Mouse (Mus musculus) gastrocnemius, postnatal 14 days (tissue): ENCODE data around the gene Acr. TPM values are rescaled to one million over a fixed set of nuclear protein-coding genes. Genes with fewer than 3 reads are reported as not detected.

ENCODE experiments used
- DNase-seq: peaks from one replicate; pipeline ENCODE4 v3.0.0; 2021; ENCODE audit warnings: mixed read lengths
- intact Hi-C: fragments of 180-260 bp; cut with DNase I; formaldehyde crosslinking; loops from one replicate; pipeline ENCODE4 v1.15.1; 2025; ENCODE audit warnings: low total_unique reads
- total RNA-seq, 2 experiments: library from RNA; stranded (reverse); gene quantifications; 2 replicates each; pipeline ENCODE4 v1.2.3; 2021

The Acr gene
- total RNA-seq, 2 experiments from 2014 or later = 0.14 to 0.16 TPM

- DNase-seq = no peak
- intact Hi-C loops = no loop called here
Measured at GRCm38 (mm10) chr15:89544171-89544570, 24.0 kb upstream of the Acr start.

- DNase-seq = no peak
- intact Hi-C loops = no loop called here
Measured at GRCm38 (mm10) chr15:89547321-89547720, 20.8 kb upstream of the Acr start.

- no peak for DNase-seq
Measured at GRCm38 (mm10) chr15:89547824-89548601, 20.1 kb upstream of the Acr start.

GRCm38 (mm10) chr15:89548837-89549236 is 19.3 kb upstream of the Acr start:
- peak; percentile 46 for DNase-seq
- intact Hi-C loops = no loop called here

More at GRCm38 (mm10) chr15:89547824-89548601, 20.1 kb upstream of the Acr start:
- intact Hi-C loops = no loop called here

- DNase-seq = no peak
- intact Hi-C loops = no loop called here
Measured at GRCm38 (mm10) chr15:89550506-89550905, 17.6 kb upstream of the Acr start.

- intact Hi-C loops = no loop called here
- no peak for DNase-seq
Measured at GRCm38 (mm10) chr15:89551733-89552132, 16.4 kb upstream of the Acr start.

- no peak for DNase-seq
- intact Hi-C loops = no loop called here
Measured at GRCm38 (mm10) chr15:89555591-89555990, 12.5 kb upstream of the Acr start.

- intact Hi-C loops = no loop called here
- no peak for DNase-seq
Measured at GRCm38 (mm10) chr15:89556401-89557178, 11.5 kb upstream of the Acr start.

- DNase-seq = no peak
- intact Hi-C loops = no loop called here
Measured at GRCm38 (mm10) chr15:89557179-89557995, 10.7 kb upstream of the Acr start.

- DNase-seq = no peak
- intact Hi-C loops = no loop called here
Measured at GRCm38 (mm10) chr15:89557996-89558390, 10.1 kb upstream of the Acr start.

GRCm38 (mm10) chr15:89559202-89559731 is 8.9 kb upstream of the Acr start:
- intact Hi-C loops = no loop called here

GRCm38 (mm10) chr15:89572147-89572546 is 4.0 kb downstream of the Acr start:
- intact Hi-C loops = no loop called here
- DNase-seq = no peak

More at GRCm38 (mm10) chr15:89559202-89559731, 8.9 kb upstream of the Acr start:
- DNase-seq = no peak

GRCm38 (mm10) chr15:89582494-89582893 is 14.4 kb downstream of the Acr start:
- intact Hi-C loops = no loop called here
- no peak for DNase-seq

- intact Hi-C loops = no loop called here
- DNase-seq = no peak
Measured at GRCm38 (mm10) chr15:89585101-89585500, 17.0 kb downstream of the Acr start.

- intact Hi-C loops = no loop called here
- DNase-seq = no peak
Measured at GRCm38 (mm10) chr15:89585631-89586030, 17.5 kb downstream of the Acr start.

- DNase-seq = no peak
- intact Hi-C loops = no loop called here
Measured at GRCm38 (mm10) chr15:89589146-89589545, 21.0 kb downstream of the Acr start.

- intact Hi-C loops = no loop called here
- no peak for DNase-seq
Measured at GRCm38 (mm10) chr15:89591317-89591716, 23.2 kb downstream of the Acr start.

- intact Hi-C loops = no loop called here
Measured at GRCm38 (mm10) chr15:89591723-89592455, 23.8 kb downstream of the Acr start, which contains the start of gene Rabl2. TSS of gene Rabl2 (minus strand) at chr15:89591923.

GRCm38 (mm10) chr15:89592548-89592947 is 24.4 kb downstream of the Acr start:
- intact Hi-C loops = no loop called here
- no peak for DNase-seq

More at GRCm38 (mm10) chr15:89591723-89592455, 23.8 kb downstream of the Acr start, which contains the start of gene Rabl2:
- peak; percentile 90 for DNase-seq
